Mouse (Mus musculus): Measurements from ENCODE around the gene Gm10197. TPM values are rescaled to one million over a fixed set of nuclear protein-coding genes. Genes with fewer than 3 reads are reported as not detected.

Gm10197 gene
- polyA plus RNA-seq, 1 experiment from 2014 or later: not detected

DNA sequence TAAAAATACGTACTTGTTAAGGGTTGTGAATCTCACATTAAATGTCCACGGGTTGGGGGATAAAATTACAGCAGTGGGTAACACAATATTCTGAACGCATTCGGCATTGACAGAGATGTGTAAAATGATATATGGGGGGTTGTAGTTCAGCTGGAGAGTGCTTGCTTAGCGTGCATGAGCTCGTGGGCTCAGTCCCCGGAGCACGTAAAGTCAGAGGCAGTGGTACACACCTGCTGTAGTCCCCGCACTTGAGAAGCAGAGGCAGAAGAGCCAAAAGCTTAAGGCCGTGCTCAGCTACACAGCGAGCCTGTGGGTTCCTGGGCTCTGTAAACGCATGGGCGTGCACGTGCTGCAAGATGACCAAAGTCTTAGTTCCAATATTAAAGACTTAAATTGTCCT lies 25.8 kb downstream of the Gm10197 start:
- no peak overlapping the region for H3K27ac ChIP-seq

DNA sequence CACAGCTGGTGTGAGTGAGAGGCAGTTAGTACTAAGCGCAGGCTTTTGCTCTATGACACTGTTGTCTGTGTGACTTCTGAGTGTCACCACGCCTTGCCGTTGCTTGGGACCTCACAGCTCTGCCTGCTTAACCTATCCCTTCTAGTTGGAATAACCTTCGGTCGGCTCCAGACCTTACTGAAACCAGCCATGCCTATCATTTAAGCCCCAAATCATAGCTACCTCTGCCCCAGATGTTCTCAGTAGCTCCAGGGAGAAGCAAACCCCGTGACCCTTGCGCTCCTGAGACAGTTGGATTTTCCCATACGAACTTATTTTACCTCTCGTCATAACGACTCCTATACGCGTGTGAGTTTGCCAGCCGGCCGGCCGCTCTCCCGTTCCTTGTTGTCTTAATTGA lies 27.5 kb downstream of the Gm10197 start:
- Histone ChIP-seq H3K36me3 (0 out of 2 replicates have a peak, but pooled peaks cover 4% of the 10 kb centered on the region), H3K4me2 (replicated peaks) (no peak overlapping the region), H3K9me3 (no peaks in the 10 kb centered on the region), H3K4me3 (no peak overlapping the region), H3K4me1 (peaks cover 27% of the 10 kb centered on the region; the same call in 1 of the 2 replicates), H3K27me3 (no peaks in the 10 kb centered on the region), H3K9ac (no peak overlapping the region), H3K27ac (no peak overlapping the region)
- ATAC-seq (ENCODE audit: insufficient number of reproducible peaks, insufficient read depth, low FRiP score, low TSS enrichment): no peak
- WGBS: 87% methylated on average over 16 of the region's 16 CpGs

More for the DNA sequence above, 25.8 kb downstream of the Gm10197 start:
- Histone ChIP-seq H3K9me3 (no peaks in the 10 kb centered on the region), H3K27me3 (no peaks in the 10 kb centered on the region), H3K9ac (no peak overlapping the region), H3K36me3 (0 out of 2 replicates have a peak, but pooled peaks cover 4% of the 10 kb centered on the region), H3K4me2 (replicated peaks) (no peak overlapping the region), H3K4me3 (no peak overlapping the region), H3K4me1 (peaks cover 18% of the 10 kb centered on the region; the same call in 1 of the 2 replicates)
- WGBS: 50% methylated on average over 14 of the region's 14 CpGs
- ATAC-seq (ENCODE audit: insufficient number of reproducible peaks, insufficient read depth, low FRiP score, low TSS enrichment): no peak

DNA sequence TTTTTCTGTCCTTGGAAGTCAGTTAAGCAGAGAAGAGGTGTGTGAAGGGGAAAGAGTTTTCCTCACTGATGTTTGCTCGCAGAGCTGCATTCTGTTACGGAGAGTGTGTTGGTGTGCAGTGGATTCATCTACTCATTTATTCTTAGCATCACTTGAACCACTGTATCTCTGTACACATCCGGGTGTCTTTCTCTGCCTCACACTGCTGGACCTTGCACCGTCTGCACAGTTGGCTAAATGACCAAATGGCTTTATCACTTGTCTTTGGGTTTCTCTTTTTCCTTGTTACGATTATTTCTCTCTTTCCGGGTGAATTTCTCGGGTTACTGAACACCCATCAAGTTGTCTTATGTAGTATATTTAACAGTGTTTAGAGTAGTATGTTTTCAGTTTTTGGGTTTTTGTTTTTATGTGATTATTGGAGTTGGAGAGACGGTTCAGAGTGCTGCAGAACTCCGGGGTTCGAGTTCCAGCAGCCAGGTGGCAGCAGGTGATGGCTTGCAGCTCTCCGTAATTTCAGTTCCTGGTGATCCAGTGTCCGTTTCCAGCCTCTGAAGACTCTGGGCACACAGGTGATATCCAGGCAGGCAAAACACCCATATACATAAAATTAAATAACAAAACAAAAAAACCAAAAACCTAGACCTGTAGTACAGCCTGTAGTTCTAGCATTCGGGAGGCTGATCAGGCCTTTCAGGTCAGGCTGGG lies 28.2 kb downstream of the Gm10197 start:
- Histone ChIP-seq H3K9me3 (no peaks in the 10 kb centered on the region), H3K27me3 (no peaks in the 10 kb centered on the region), H3K4me3 (no peak overlapping the region), H3K9ac (no peak overlapping the region), H3K36me3 (peaks cover 7% of the 10 kb centered on the region; the same call in 1 of the 2 replicates), H3K4me1 (peaks cover 27% of the 10 kb centered on the region; the same call in 1 of the 2 replicates), H3K4me2 (replicated peaks) (no peak overlapping the region), H3K27ac (no peak overlapping the region)
- no peak for ATAC-seq (ENCODE audit: insufficient number of reproducible peaks, insufficient read depth, low FRiP score, low TSS enrichment)
- 86% methylated on average over 13 of the region's 13 CpGs for WGBS

DNA sequence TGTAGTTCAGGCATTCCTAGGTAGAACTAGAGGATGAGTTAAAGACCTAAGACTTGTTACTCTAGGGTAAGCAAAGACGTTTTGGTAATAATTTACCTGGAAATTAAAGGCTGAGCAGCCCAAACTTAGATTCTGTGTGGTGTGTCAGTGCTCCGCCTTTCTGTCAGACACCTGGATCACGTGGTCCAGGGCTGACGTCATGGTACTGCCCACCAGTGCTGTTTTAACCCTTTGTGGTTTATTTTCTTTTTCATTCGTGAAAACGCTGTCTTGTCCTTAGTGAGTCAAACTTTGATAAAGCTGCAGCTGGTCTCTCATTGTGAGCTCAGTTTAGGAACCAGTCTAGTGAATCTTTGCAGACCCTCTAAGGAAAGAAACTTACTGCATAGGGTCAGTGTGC lies 31.1 kb downstream of the Gm10197 start:
- H3K27me3 ChIP-seq: no peaks in the 10 kb centered on the region
- peaks cover 22% of the 10 kb centered on the region; the same call in 1 of the 2 replicates for H3K4me1 ChIP-seq
- no peak overlapping the region for H3K4me3 ChIP-seq
- no peak overlapping the region for H3K4me2 ChIP-seq (replicated peaks)
- 20% methylated on average over 6 of the region's 6 CpGs for WGBS
- no peaks in the 10 kb centered on the region for H3K9me3 ChIP-seq
- H3K27ac ChIP-seq: no peak overlapping the region
- no peak overlapping the region for H3K9ac ChIP-seq
- H3K36me3 ChIP-seq: peaks cover 14% of the 10 kb centered on the region
- no peak for ATAC-seq (ENCODE audit: insufficient number of reproducible peaks, insufficient read depth, low FRiP score, low TSS enrichment)

DNA sequence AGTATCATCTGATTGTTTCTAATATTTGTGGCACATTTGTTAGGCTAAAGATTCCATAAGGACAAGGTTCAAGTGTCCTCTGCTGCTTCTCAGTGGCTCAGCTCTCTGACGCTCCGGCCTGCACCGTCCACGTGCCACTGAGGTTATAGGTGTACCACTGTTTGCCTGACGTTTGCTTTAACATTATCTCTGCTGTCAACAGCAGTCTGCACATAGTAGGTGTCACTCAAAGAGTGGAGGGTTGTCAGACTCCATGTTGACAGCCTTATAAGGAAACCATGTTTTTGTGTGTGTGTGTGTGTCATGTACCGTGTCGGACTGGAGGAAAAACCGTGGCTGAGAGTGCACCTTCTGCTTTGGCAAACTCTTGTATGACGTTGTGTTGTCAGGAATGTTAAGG lies 36.3 kb downstream of the Gm10197 start:
- H3K4me2 ChIP-seq (replicated peaks): no peak overlapping the region
- no peaks in the 10 kb centered on the region for H3K27me3 ChIP-seq
- peaks cover 8% of the 10 kb centered on the region; the same call in 1 of the 2 replicates for H3K4me1 ChIP-seq
- H3K9ac ChIP-seq: no peak overlapping the region
- no peak overlapping the region for H3K27ac ChIP-seq
- no peaks in the 10 kb centered on the region for H3K9me3 ChIP-seq
- 95% methylated on average over 9 of the region's 9 CpGs for WGBS
- no peak overlapping the region for H3K4me3 ChIP-seq
- ATAC-seq (ENCODE audit: insufficient number of reproducible peaks, insufficient read depth, low FRiP score, low TSS enrichment): no peak
- H3K36me3 ChIP-seq: peaks cover 33% of the 10 kb centered on the region

DNA sequence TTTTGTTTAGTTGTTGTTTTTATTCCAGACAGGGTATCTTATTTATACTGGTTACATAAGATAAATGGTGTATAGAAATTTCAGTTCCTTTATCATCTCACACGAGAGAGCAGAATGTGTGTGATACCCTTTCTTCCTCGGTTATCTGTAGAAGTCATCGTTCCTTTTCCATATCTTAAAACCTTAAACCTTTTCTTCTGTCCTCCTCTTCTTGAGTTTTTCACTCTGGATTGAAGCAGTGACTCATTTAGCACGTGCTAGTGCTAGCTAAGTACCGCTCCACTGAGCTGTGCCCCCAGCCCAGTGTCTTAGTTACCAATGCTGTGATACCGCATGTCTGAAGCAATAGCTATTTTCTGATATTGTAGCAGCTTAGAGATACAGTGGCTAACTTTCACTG lies 37.8 kb downstream of the Gm10197 start:
- no peak overlapping the region for H3K4me2 ChIP-seq (replicated peaks)
- H3K27me3 ChIP-seq: no peaks in the 10 kb centered on the region
- no peak for ATAC-seq (ENCODE audit: insufficient number of reproducible peaks, insufficient read depth, low FRiP score, low TSS enrichment)
- 95% methylated on average over 6 of the region's 6 CpGs for WGBS
- no peaks in the 10 kb centered on the region for H3K9me3 ChIP-seq
- H3K4me3 ChIP-seq: no peak overlapping the region
- H3K4me1 ChIP-seq: 0 out of 2 replicates have a peak, but pooled peaks cover 4% of the 10 kb centered on the region
- peaks cover 31% of the 10 kb centered on the region for H3K36me3 ChIP-seq
- H3K27ac ChIP-seq: no peak overlapping the region
- H3K9ac ChIP-seq: no peak overlapping the region

DNA sequence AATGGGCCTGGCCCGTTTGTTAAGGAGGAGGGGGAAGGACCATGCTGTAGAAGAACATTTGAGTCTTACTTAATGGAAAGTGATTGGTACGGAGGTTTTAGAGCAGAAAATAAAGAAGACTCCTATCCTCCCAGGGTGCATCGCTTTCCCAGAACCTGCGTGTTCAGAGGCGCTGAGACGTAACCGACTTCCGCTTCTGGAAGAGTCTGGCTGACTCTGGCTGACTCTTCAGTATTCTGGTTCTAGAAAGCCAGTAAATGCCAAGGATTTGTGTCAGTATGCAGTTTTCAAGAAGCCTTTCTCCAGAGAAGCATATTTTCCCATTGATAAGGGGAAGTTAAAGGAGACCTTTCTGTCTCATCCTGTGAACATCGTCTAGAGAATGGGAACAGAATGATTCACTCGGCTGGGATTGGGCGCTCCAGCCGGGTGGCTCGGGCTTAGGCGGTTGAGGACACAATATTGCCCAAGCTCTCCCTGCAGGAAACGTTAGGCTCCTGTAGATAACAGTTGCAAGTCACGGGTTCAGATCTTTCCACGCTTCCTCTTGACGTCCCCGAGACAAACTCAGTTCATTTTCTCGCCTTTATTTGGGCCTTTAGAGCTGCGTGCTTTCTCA lies 39.6 kb downstream of the Gm10197 start:
- WGBS: 91% methylated on average over 21 of the region's 21 CpGs
- no peak overlapping the region for H3K4me3 ChIP-seq
- H3K27me3 ChIP-seq: no peaks in the 10 kb centered on the region
- no peak for ATAC-seq (ENCODE audit: insufficient number of reproducible peaks, insufficient read depth, low FRiP score, low TSS enrichment)
- no peak overlapping the region for H3K4me2 ChIP-seq (replicated peaks)
- peaks cover 20% of the 10 kb centered on the region for H3K36me3 ChIP-seq
- 0 out of 2 replicates have a peak, but pooled peaks cover 4% of the 10 kb centered on the region for H3K4me1 ChIP-seq
- no peak overlapping the region for H3K27ac ChIP-seq
- no peak overlapping the region for H3K9ac ChIP-seq
- H3K9me3 ChIP-seq: no peaks in the 10 kb centered on the region

DNA sequence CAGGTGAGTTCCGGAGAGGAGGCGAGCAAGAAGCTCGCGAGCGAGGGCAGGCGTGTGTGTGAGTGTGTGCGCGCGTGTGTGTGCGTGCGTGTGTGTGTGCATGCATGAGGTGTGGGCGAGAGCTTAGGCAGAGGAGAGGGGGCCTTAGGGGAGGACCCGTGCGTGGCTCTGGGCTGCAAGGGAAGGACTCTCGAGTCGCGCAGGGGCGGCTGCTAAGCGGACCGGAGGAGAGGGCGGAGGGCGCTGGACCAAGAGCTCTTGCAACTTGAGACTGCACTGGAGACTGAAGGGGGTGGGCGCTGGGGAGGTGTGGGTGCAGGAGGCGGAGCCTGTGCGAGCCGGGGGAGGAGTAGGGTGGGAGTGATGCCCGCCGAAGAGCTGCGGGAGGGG lies 41.6 kb downstream of the Gm10197 start:
- ATAC-seq (ENCODE audit: insufficient number of reproducible peaks, insufficient read depth, low FRiP score, low TSS enrichment): peak; percentile 75
- H3K4me3 ChIP-seq: peak overlapping the region; percentile 85
- no peaks in the 10 kb centered on the region for H3K27me3 ChIP-seq
- H3K9ac ChIP-seq: peak overlapping the region; percentile 72
- WGBS: under 1% methylated on average over 29 of the region's 29 CpGs
- no peaks in the 10 kb centered on the region for H3K9me3 ChIP-seq
- H3K4me2 ChIP-seq (replicated peaks): peak overlapping the region; percentile 91
- H3K27ac ChIP-seq: peak overlapping the region; percentile 80
- H3K36me3 ChIP-seq: peaks cover 15% of the 10 kb centered on the region
- H3K4me1 ChIP-seq: peaks cover 19% of the 10 kb centered on the region

DNA sequence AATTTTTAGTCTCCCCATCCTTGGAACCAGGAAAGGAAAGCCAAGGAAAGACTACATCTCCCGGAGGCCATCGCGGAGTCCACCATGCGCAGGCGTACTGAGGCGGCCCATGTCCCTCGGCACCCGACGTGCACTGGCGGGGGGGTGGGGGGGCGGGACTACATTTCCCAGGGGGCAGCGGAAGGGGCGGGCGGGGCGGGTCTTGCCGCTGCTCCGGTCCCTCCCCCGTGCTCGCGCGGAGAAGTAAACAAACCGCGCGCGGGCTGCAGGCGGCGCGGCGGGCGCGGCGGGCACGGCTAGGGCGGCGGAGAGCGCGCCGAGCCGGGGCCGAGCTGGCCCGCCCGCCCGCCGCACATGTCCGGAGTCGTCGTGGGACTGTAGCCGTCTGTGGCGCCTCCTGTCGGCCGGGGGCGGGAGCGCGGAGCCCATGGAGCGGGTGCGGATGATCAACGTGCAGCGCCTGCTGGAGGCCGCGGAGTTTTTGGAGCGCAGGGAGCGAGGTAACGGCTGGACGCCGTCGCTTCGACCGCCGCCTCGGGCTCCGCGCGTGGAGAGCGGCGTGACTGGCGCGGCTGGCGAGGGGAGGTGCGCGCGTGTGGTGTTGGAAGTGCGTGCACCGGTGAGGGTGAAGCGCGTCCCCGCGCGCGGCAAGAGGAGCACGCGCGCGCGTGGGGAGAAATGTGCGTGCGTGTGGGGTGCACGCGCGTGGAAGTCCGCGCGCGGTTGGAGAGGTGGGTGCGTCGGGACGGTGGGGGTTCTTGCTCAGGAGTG lies 42.2 kb downstream of the Gm10197 start:
- H3K36me3 ChIP-seq: peaks cover 13% of the 10 kb centered on the region
- H3K27ac ChIP-seq: peak overlapping the region; percentile 80
- peaks cover 25% of the 10 kb centered on the region for H3K4me1 ChIP-seq
- H3K4me3 ChIP-seq: peak overlapping the region; percentile 85
- WGBS: under 1% methylated on average over 98 of the region's 106 CpGs
- H3K9me3 ChIP-seq: no peaks in the 10 kb centered on the region
- no peaks in the 10 kb centered on the region for H3K27me3 ChIP-seq
- peak; percentile 73 for ATAC-seq (ENCODE audit: insufficient number of reproducible peaks, insufficient read depth, low FRiP score, low TSS enrichment)
- peak overlapping the region; percentile 91 for H3K4me2 ChIP-seq (replicated peaks)
- H3K9ac ChIP-seq: peak overlapping the region; percentile 72

DNA sequence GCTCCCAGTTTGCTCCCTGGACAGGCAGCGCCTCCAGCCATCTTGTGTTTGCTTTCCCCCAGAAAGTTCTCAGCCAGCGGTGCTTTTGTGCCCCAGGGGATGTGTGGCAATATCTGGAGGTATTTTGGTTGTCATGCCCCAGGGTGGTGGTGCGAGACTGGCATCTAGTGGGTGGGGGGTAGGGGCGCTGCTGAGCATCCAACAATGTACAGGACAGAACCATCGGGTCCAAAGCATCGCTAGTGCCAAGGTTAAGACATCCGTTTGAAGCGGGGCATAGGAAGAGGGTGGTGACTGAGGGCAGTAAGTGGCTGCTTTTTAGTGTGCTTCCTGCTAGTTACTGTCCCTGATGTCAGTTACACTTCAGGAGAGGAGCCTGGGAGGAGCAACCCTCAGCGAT lies 43.5 kb downstream of the Gm10197 start:
- Histone ChIP-seq H3K27me3 (no peaks in the 10 kb centered on the region), H3K4me1 (peaks cover 29% of the 10 kb centered on the region), H3K9ac (no peak overlapping the region), H3K4me2 (replicated peaks) (no peak overlapping the region), H3K9me3 (no peaks in the 10 kb centered on the region), H3K4me3 (no peak overlapping the region), H3K27ac (no peak overlapping the region), H3K36me3 (peaks cover 6% of the 10 kb centered on the region)
- 71% methylated on average over 9 of the region's 9 CpGs for WGBS
- ATAC-seq (ENCODE audit: insufficient number of reproducible peaks, insufficient read depth, low FRiP score, low TSS enrichment): no peak

DNA sequence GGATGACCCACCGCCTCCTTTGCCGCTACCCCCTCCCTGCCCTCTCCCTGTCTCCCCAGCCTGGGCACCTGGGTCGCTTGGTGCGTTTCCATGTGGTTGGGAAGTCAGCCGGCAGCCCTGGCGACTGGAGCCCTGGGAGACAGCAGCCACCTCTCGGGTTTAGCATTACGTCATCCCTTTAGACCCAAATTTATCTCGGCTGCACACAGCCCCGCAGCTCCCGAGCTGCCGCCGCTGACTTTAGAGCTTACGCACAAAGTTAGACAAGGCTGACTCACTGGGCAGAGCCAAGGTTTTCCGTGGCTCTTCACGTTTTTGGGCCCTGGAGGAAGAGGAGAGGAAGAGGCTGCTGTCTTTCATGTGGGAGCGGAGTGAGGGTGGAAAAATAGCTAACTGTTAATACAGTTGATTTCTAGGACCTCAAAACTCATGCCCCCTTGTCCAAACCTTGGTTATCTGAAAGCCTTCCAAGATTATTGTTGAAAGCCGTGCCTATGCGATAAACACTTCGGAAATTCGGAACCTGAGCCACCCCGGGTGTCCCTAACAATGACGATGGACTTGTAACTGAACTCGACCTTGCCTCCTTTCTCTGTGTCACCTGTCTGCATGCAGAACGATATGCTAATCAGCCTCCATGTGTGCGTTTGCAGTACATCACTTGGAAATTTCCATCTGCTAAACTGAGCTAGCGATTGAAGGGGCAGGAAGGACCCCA lies 45.8 kb downstream of the Gm10197 start:
- 0 out of 2 replicates have a peak overlapping the region, but pooled peaks have one; percentile 31 for H3K27ac ChIP-seq
- no peak overlapping the region for H3K9ac ChIP-seq
- H3K27me3 ChIP-seq: no peaks in the 10 kb centered on the region
- ATAC-seq (ENCODE audit: insufficient number of reproducible peaks, insufficient read depth, low FRiP score, low TSS enrichment): no peak
- H3K36me3 ChIP-seq: no peaks in the 10 kb centered on the region
- peak overlapping the region; percentile 24 for H3K4me3 ChIP-seq
- H3K4me2 ChIP-seq (replicated peaks): peak overlapping the region; percentile 58
- WGBS: 13% methylated on average over 27 of the region's 27 CpGs
- H3K4me1 ChIP-seq: peaks cover 29% of the 10 kb centered on the region
- no peaks in the 10 kb centered on the region for H3K9me3 ChIP-seq
